Mouse (Mus musculus): ENCODE results near the gene Gm45261.

DNA sequence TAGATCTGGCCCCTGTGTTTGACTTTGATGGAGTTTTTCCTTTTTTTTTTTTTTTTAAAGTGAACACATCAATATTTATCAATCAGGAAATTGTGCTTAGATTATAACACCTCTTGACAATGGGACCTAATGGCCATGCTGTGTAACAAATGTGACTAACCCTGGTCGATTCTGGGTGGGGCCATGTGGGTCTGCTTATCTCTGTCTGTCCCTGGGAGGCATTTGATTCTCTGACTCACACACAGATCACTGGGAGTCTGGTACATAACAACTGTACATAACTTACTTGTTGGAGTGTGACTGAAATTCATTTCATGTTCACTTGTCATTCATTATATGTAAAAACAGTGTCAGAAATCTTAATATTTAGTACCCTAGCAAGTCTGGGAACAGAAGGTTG is 13.7 kb downstream of the Gm45261 start:
- TF ChIP-seq CTCF (IDR thresholded peaks at IDR 0.05; ENCODE audit: extremely low read depth, insufficient read length, insufficient replicate concordance, low read depth, low read length) (no peak), POLR2A (IDR thresholded peaks at IDR 0.05; ENCODE audit: low read depth, low read length) (no peak)

All from small intestine, adult 2 months (tissue).